Mouse (Mus musculus) liver, embryonic 14.5 days (tissue): ENCODE results near the gene Gpc6. TPM values are rescaled to one million over a fixed set of nuclear protein-coding genes. Genes with fewer than 3 reads are reported as not detected.

Experiments
- ATAC-seq: fragments of 200-750 bp; cut with Nextera tagmentation; 2 replicates; pipeline ENCODE4 v1.8.0; 2017; ENCODE audit warnings: moderate number of reproducible peaks, mild to moderate bottlenecking, moderate library complexity; ENCODE audit not compliant: insufficient read depth
- DNase-seq, 3 experiments: peaks; one replicate each; pipeline ENCODE4 v3.0.0-alpha.2; 2012 to 2013; ENCODE audit warnings: low read depth in 3 of 3, low spot score in 3 of 3
- H3K27ac ChIP-seq: fragments of 300-500 bp; sonication (generic); 2 replicates; pipeline ENCODE4 v1.5.1; 2014; ENCODE audit warnings: moderate library complexity, mild to moderate bottlenecking, control low read depth, inconsistent platforms
- H3K27me3 ChIP-seq: fragments of 300-500 bp; sonication (generic); 2 replicates; pipeline ENCODE4 v1.6.1; 2014; ENCODE audit warnings: mild to moderate bottlenecking, low read length, moderate library complexity; ENCODE audit not compliant: control insufficient read depth, insufficient read depth
- H3K36me3 ChIP-seq: fragments of 300-500 bp; sonication (generic); replicated peaks from 2 replicates; pipeline ENCODE4 v1.6.1; 2014; ENCODE audit warnings: low read depth; ENCODE audit not compliant: control insufficient read depth, insufficient read depth
- H3K4me1 ChIP-seq, 2 experiments: fragments of 200-500 bp in 1 of 2; fragments of 300-500 bp in 1 of 2; sonication (generic) in 1 of 2; replicated peaks; 2 replicates each; pipeline ENCODE4 v1.6.1; 2012 to 2014; ENCODE audit warnings: antibody characterized with exemption in 1 of 2, inconsistent platforms in 1 of 2, low read length in 1 of 2; ENCODE audit not compliant: control insufficient read depth in 2 of 2, insufficient read depth in 2 of 2
- H3K4me2 ChIP-seq: fragments of 300-500 bp; sonication (generic); 2 replicates; pipeline ENCODE4 v1.6.1; 2014; ENCODE audit warnings: low read depth, mild to moderate bottlenecking, control low read depth, moderate library complexity
- H3K4me3 ChIP-seq, 2 experiments: fragments of 200-500 bp in 1 of 2; fragments of 300-500 bp in 1 of 2; sonication (generic) in 1 of 2; 2 replicates each; pipeline ENCODE4 v1.5.1; 2012 to 2014; ENCODE audit warnings: low read depth in 2 of 2, low read length in 2 of 2, mild to moderate bottlenecking in 2 of 2, control low read depth in 1 of 2, inconsistent platforms in 1 of 2, moderate library complexity in 1 of 2; ENCODE audit not compliant: insufficient read depth in 1 of 2
- H3K9ac ChIP-seq: fragments of 300-500 bp; sonication (generic); replicated peaks from 2 replicates; pipeline ENCODE4 v1.6.1; 2014; ENCODE audit warnings: mild to moderate bottlenecking, control low read depth, moderate library complexity
- H3K9me3 ChIP-seq: fragments of 300-500 bp; sonication (generic); 2 replicates; pipeline ENCODE4 v1.6.1; 2016; ENCODE audit warnings: low read length, mixed read lengths; ENCODE audit not compliant: control insufficient read depth
- CTCF ChIP-seq: IDR thresholded peaks from 2 replicates; pipeline ENCODE4 v1.5.1; 2016; ENCODE audit warnings: antibody characterized with exemption, low read depth, control low read depth
- EP300 ChIP-seq: IDR thresholded peaks from 2 replicates; pipeline ENCODE4 v1.6.1; 2016; ENCODE audit warnings: antibody characterized with exemption, low read depth
- WGBS: fragments of 180-500 bp; shearing (Covaris S2); extraction: QIAGEN DNeasy Blood & Tissue Kit; methylation state at CpG from one replicate; pipeline ENCODE4 v1.1.7; 2014; ENCODE audit not compliant: insufficient replicate concordance; 5-methylcytosine and 5-hydroxymethylcytosine counted together
- polyA plus RNA-seq, 2 experiments: library from polyadenylated mRNA; depleted of rRNA in 1 of 2; stranded (reverse) in 1 of 2; unstranded in 1 of 2; fragments of >200 nt; fragmentation: Nextera tagmentation in 1 of 2; extraction: Ambion mirVana in 1 of 2; gene quantifications; 2 replicates each; pipeline versions ENCODE4 v1.2.1 to v1.2.3; 2012 to 2014

Gpc6 gene
- polyA plus RNA-seq, 2 experiments: 0.97 to 2.3 TPM

DNA sequence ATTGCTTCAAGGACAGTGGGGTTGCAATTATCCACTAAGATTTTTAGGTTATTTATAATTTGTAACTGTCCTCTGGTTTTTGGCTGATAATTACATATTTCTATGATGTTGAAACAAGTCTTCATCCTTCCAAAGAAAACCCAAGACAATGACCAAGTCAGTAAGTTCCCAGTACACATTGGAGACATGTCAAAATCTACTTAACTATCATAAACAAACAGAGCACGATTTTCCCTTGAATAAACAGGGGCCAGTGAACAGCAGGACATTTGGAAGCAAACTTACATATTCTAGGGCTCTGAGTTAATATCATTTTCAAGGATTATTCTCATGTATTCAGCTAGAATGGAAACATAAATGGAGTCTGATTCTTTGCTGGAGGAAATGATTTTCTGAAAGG, 205.2 kb downstream of the Gpc6 start:
- Histone ChIP-seq H3K36me3 (no peaks in the 10 kb centered on the region), H3K27me3 (no peaks in the 10 kb centered on the region), H3K27ac (no peak overlapping the region), H3K4me2 (no peak overlapping the region), H3K9ac (no peak overlapping the region), H3K4me3 (no peak overlapping the region), H3K9me3 (no peaks in the 10 kb centered on the region), H3K4me1 (no peaks in the 10 kb centered on the region)
- DNase-seq (no peak), ATAC-seq (no peak)
- no peak for TF ChIP-seq EP300
- WGBS: 24% methylated on average over 1 of the region's 1 CpGs

DNA sequence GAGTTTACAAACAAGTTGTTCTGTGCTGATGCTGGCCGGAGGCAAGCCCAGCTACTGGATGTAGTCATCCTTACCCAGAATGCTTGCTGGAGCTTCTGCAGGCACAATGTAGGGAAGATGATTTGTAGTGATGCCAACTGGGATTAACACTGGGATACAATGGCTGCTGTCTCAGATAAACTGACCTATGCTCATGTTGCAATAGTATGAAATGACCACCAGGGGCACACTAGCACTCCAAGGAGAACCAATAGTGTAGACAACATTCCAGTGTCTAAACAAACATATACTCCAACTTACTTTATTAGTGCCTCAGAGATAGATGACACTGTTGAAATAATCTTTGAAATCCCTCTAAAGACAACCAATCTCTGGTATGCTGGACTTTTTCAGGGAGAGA, 206.2 kb downstream of the Gpc6 start:
- Histone ChIP-seq H3K4me3 (no peak overlapping the region), H3K27me3 (no peaks in the 10 kb centered on the region), H3K27ac (no peak overlapping the region), H3K9ac (no peak overlapping the region), H3K9me3 (no peaks in the 10 kb centered on the region), H3K4me1 (no peaks in the 10 kb centered on the region), H3K36me3 (no peaks in the 10 kb centered on the region), H3K4me2 (no peak overlapping the region)
- ATAC-seq (no peak), DNase-seq (no peak)
- WGBS: 74% methylated on average over 1 of the region's 1 CpGs
- TF ChIP-seq EP300 (no peak), CTCF (peak; percentile 31; the same call in 1 of the 2 replicates)

- no peak for TF ChIP-seq EP300
- TF ChIP-seq CTCF: no peak
- Histone ChIP-seq H3K9me3 (no peaks in the 10 kb centered on the region), H3K4me3 (no peak overlapping the region), H3K4me2 (no peak overlapping the region), H3K27ac (no peak overlapping the region), H3K27me3 (no peaks in the 10 kb centered on the region), H3K4me1 (no peaks in the 10 kb centered on the region; a peak in 1 of 4 replicates), H3K36me3 (no peaks in the 10 kb centered on the region), H3K9ac (no peak overlapping the region)
- WGBS: 76% methylated on average over 6 of the region's 6 CpGs
- no peak for ATAC-seq
- DNase-seq: no peak
Observed at GRCm38 (mm10) chr14:117141077-117141848, 216.1 kb downstream of the Gpc6 start.

DNA sequence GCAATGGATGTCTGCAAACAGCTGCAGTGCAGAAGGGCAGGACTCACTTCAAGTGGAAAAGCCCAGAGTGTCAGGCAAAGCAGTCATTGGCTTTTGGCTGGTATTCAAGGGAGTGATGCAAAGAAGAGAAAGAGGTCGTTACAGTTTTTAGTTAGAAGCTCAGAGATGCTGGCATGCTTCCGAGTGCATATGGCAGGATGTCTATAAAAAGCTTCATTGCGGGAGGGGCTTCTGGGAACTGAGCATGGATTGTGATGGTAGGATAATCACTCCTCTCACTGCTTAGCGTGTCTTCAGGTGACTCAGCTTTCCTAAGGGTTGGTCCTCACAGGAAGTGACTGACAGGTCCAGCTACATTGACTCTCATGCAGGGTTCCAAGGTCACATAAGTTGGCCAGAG, 221.0 kb downstream of the Gpc6 start:
- Histone ChIP-seq H3K4me3 (no peak overlapping the region), H3K9me3 (no peaks in the 10 kb centered on the region), H3K4me1 (no peaks in the 10 kb centered on the region; a peak in 1 of 4 replicates), H3K27me3 (no peaks in the 10 kb centered on the region), H3K9ac (no peak overlapping the region), H3K27ac (no peak overlapping the region), H3K4me2 (no peak overlapping the region), H3K36me3 (no peaks in the 10 kb centered on the region)
- DNase-seq (no peak), ATAC-seq (no peak)
- WGBS: 57% methylated on average over 4 of the region's 4 CpGs
- TF ChIP-seq EP300 (no peak), CTCF (no peak)

DNA sequence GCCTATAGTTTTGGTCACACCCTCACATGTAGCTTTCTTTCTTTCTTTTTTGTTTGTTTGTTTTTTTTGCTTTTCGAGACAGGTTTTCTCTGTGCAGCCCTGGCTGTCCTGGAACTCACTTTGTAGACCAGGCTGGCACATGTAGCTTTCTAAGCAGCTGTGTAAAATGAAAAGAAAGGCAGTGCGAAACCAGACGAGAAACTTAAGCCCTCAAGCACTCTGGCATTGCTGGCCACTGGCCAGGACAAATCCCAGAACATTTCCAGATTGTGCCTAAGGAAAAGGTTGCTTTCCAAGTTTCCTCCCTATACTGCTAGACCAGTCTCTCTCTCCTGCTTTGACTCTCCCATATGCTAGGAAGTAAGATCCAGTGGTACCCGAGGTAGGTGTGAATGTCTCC, 221.6 kb downstream of the Gpc6 start:
- Histone ChIP-seq H3K27me3 (no peaks in the 10 kb centered on the region), H3K9ac (no peak overlapping the region), H3K4me1 (no peaks in the 10 kb centered on the region; a peak in 1 of 4 replicates), H3K4me2 (no peak overlapping the region), H3K27ac (no peak overlapping the region), H3K36me3 (no peaks in the 10 kb centered on the region), H3K9me3 (no peaks in the 10 kb centered on the region), H3K4me3 (no peak overlapping the region)
- TF ChIP-seq CTCF: no peak
- TF ChIP-seq EP300: no peak
- DNase-seq (no peak), ATAC-seq (no peak)
- 46% methylated on average over 4 of the region's 4 CpGs for WGBS
